Mouse (Mus musculus) B cell, adult 2 months (primary cell): ENCODE data around the gene Ttc9c.
"Not testable (repeated sequence)": the region's sequence is repeated elsewhere in the genome, so short reads cannot be mapped to it uniquely, and the experiment has no call there.

Experiments
- DNase-seq, 2 experiments: peaks; one replicate each; pipeline ENCODE4 v3.0.0; 2022

The Ttc9c gene

GRCm38 (mm10) chr19:8818801-8819595 lies at the start of gene Ttc9c:
TSS of gene Ttc9c (minus strand) at chr19:8819333.
- peak in 1 of 2 experiments; percentile 88 for DNase-seq

- no peak for DNase-seq
These were observed 45.1 kb upstream of the Ttc9c start for GRCm38 (mm10) chr19:8864265-8864664.

- DNase-seq, result peak; percentile 59 to 61
These were observed 39.9 kb upstream of the Ttc9c start for GRCm38 (mm10) chr19:8859018-8859417.

GRCm38 (mm10) chr19:8857689-8858088 lies 38.6 kb upstream of the Ttc9c start:
- DNase-seq, result peak; percentile 41 to 46

- no peak for DNase-seq
These were observed 34.0 kb upstream of the Ttc9c start for GRCm38 (mm10) chr19:8853117-8853516.

GRCm38 (mm10) chr19:8852236-8852928 lies 33.2 kb upstream of the Ttc9c start:
- no peak for DNase-seq

- no peak for DNase-seq
These were observed 32.5 kb upstream of the Ttc9c start for GRCm38 (mm10) chr19:8851639-8852038.

GRCm38 (mm10) chr19:8850402-8850901 lies 31.3 kb upstream of the Ttc9c start, which contains the start of gene Lrrn4cl:
TSS of gene Lrrn4cl (plus strand) at chr19:8850768.
- no peak for DNase-seq

GRCm38 (mm10) chr19:8848356-8848755 lies 29.2 kb upstream of the Ttc9c start:
- no peak for DNase-seq

GRCm38 (mm10) chr19:8844371-8845129 lies 25.4 kb upstream of the Ttc9c start:
- DNase-seq, result peak; percentile 90 to 91

- no peak for DNase-seq
These were observed 23.8 kb upstream of the Ttc9c start for GRCm38 (mm10) chr19:8842961-8843360.

GRCm38 (mm10) chr19:8841012-8841411 lies 21.9 kb upstream of the Ttc9c start:
- no peak for DNase-seq

GRCm38 (mm10) chr19:8839908-8840791 lies 21.0 kb upstream of the Ttc9c start:
- peak; percentile 60 to 65 for DNase-seq

GRCm38 (mm10) chr19:8839103-8839907 lies 20.2 kb upstream of the Ttc9c start, which contains the start of gene Gng3:
TSS of gene Gng3 (minus strand) at chr19:8839194.
- no peak for DNase-seq

GRCm38 (mm10) chr19:8838041-8838730 lies 19.1 kb upstream of the Ttc9c start:
- DNase-seq, result peak in 1 of 2 experiments; percentile 36

GRCm38 (mm10) chr19:8837251-8837791 lies 18.2 kb upstream of the Ttc9c start, which contains the start of gene Bscl2:
TSS of gene Bscl2 (plus strand) at chr19:8837467.
- DNase-seq, result peak; percentile 87 to 89

GRCm38 (mm10) chr19:8836327-8836726 lies 17.2 kb upstream of the Ttc9c start:
- DNase-seq, result not testable (repeated sequence)

GRCm38 (mm10) chr19:8832971-8833370 lies 13.8 kb upstream of the Ttc9c start:
- DNase-seq, result no peak

GRCm38 (mm10) chr19:8831262-8831661 lies 12.1 kb upstream of the Ttc9c start:
- no peak for DNase-seq

- no peak for DNase-seq
These were observed 11.5 kb upstream of the Ttc9c start for GRCm38 (mm10) chr19:8830664-8831063.
